Mouse (Mus musculus) left cerebral cortex, postnatal 10 days (tissue): ENCODE results near the gene Ube2s. TPM values are rescaled to one million over a fixed set of nuclear protein-coding genes. Genes with fewer than 3 reads are reported as not detected.
"Not testable (repeated sequence)": the region's sequence is repeated elsewhere in the genome, so short reads cannot be mapped to it uniquely, and the experiment has no call there.

Source experiments
- DNase-seq, 2 experiments: peaks; one replicate each; pipeline ENCODE4 v3.0.0; 2021 to 2022; ENCODE audit warnings: low spot score in 2 of 2, mixed read lengths in 1 of 2; ENCODE audit errors: extremely low spot score in 1 of 2
- intact Hi-C: fragments of 180-260 bp; cut with DNase I; formaldehyde crosslinking; loops from one replicate; pipeline ENCODE4 v1.15.1; 2025
- total RNA-seq, 2 experiments: library from RNA; stranded (reverse); gene quantifications; 2 replicates each; pipeline ENCODE4 v1.2.3; 2021

Gene Ube2s
- 100 to 1,000 TPM; 145 to 159 TPM for total RNA-seq

DNA sequence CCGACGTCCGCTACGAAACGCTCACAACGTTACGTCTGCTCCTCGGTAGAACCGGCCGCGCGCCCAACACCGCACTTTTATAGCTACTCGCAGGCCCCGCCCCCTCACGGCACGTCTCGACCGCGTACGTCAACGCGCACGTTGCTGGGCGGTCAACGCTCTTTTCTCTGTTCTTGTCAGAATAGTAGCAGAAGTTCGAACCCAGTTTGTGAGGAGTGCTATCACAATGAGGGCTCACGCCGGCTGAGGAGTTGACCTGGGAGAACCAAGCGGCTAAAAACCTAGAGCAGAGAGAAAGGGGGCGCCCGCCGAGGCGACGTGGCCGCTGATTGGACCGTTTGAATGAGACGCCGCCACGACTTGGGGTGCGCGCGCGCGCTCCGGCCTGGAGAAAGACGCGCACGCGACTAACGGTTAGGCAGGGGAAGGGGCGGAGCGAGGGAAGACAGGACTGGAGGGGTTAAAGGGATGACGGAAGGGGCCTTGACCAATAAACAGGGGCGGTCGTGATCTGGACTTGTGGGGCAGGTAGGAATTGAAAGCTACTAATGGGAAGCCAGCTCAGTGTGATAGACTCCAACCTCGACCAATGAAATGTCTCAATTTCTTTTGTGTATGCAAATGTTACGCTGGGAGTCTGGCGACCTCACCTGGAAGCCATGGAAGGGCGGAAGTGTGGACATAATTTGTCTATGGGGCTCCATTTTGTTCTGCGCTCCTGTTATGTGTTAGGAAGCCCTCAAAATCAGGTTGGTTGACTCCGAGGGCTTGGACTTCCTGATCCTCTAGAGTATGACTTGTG is at the start of gene Ube2s:
TSS of gene Ube2s (minus strand) at position 288 of the 802 bp plus-strand sequence.
- peak; percentile 99 to 100 for DNase-seq
- intact Hi-C loops: no loop called here

DNA sequence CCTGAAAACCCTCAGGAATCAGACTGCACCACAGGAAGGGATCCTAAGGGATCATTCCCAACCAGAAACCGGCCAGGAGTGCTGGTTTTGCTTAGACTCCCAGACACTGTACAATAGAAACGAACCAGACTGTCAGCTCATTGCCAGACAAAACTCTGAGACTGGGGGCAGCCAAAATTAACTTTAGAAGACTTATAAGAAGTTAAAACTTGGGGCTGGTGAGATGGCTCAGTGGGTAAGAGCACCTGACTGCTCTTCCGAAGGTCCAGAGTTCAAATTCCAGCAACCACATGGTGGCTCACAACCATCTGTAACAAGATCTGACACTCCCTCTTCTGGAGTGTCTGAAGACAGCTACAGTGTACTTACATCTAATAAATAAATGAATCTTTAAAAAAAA is 48.5 kb upstream of the Ube2s start:
- intact Hi-C loops, DNase-seq: not testable (repeated sequence)

DNA sequence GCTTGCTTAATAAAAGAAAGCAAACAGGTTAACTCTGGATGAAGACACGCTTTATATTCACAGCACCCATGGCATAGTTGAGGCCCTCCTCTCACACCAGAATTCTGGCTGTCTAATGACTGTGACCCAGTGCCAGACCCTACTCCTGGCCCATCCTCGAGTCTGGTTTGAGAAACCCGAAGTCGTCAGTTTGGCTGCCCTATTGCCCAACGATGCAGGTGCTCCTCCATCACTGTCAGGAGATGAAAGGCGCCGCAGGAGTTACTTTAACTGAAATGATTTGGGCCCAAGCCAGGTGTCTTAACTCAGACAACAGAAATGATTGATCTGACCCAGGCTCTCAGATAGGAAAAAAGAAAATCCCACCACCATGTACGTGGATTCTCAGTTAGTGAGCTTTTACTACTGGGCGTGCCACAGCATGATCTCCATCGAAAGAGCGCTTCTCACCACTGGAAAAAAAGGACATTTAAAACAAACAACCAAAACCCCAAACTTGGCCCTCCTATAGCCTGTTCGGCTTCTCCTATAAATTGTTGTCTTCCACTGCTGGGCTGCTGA is 47.1 kb upstream of the Ube2s start:
- intact Hi-C loops: no loop called here
- DNase-seq: no peak

- intact Hi-C loops: no loop called here
- DNase-seq: peak in 1 of 2 experiments; percentile 71
Measured at GRCm38 (mm10) chr7:4857321-4857720, 44.9 kb upstream of the Ube2s start.

DNA sequence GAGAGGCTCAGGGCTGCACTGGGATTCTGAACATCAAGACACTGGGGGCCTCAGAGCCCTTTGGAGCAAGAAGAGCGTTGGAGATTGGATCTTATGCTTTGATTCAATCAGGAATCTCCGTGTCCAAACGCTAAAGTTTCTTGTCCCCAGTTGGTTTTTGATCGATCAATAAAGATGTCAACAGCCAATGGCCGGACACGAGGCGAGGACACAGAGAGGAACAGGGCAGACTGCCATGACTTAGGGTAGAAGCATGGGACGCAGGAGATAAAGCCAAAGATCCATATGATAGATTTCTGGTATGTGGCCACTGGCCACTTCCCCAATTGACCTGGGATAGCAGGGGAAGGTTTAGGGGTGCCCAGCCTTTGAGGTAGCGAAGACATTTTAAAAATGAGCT is 44.1 kb upstream of the Ube2s start:
- no peak for DNase-seq
- intact Hi-C loops: no loop called here

DNA sequence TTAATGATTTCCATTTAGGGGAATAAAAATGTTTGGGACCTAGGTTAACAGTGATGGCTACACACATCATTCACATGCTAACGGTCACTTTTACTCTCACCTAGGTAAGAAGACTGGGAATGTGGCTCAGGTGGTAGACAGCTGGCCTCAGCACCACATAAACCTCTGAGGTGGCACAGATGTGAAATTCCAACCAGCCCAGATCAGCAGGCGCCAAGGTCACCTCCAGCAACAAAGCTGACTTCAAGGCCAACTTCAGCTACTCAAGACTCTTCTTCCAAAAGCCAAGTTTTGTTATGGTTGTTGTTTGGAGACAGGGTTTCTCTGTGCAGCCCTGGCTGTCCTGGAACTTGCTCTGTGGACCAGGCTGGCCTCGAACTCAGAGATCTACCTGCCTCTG is 41.2 kb upstream of the Ube2s start:
- intact Hi-C loops: no loop called here
- no peak for DNase-seq

GRCm38 (mm10) chr7:4851315-4851688 is 38.9 kb upstream of the Ube2s start:
- no peak for DNase-seq
- intact Hi-C loops: no loop called here

- intact Hi-C loops: no loop called here
- DNase-seq: no peak
Measured at GRCm38 (mm10) chr7:4850621-4851314, 38.4 kb upstream of the Ube2s start.

GRCm38 (mm10) chr7:4849372-4849771 is 37.0 kb upstream of the Ube2s start:
- DNase-seq: no peak
- intact Hi-C loops: no loop called here

DNA sequence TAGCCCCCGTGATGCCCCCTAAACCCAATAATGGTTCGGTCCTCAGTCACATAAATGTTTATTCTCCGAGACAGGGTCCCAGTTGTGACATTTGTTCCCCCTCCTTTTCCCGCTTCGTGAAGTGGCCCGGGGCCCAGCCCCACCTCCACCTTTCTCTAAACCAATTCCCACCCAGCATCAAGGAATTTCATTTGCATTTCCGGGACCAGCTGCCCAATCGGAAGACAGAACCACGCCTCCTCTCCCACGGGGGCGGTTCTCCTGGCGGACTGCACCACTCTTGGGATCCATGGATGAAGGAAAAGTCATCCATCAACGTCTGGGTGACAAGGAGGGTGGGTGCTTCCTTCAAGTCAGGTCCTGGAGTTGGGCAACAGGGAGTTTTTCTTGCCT is 32.5 kb upstream of the Ube2s start:
- DNase-seq: peak; percentile 90 to 91
- intact Hi-C loops: loop anchor here (5.0 kb wide), 1 partner anchor 72 kb away; the partner anchor contains the start of gene Zfp628

GRCm38 (mm10) chr7:4844245-4844916 is 32.0 kb upstream of the Ube2s start, which contains the start of gene Shisa7:
Gene Shisa7, minus strand, starts transcription at chr7:4844696.
- intact Hi-C loops: loop anchor here (5.0 kb wide), 1 partner anchor 73 kb away; the partner anchor contains the start of gene Zfp628

DNA sequence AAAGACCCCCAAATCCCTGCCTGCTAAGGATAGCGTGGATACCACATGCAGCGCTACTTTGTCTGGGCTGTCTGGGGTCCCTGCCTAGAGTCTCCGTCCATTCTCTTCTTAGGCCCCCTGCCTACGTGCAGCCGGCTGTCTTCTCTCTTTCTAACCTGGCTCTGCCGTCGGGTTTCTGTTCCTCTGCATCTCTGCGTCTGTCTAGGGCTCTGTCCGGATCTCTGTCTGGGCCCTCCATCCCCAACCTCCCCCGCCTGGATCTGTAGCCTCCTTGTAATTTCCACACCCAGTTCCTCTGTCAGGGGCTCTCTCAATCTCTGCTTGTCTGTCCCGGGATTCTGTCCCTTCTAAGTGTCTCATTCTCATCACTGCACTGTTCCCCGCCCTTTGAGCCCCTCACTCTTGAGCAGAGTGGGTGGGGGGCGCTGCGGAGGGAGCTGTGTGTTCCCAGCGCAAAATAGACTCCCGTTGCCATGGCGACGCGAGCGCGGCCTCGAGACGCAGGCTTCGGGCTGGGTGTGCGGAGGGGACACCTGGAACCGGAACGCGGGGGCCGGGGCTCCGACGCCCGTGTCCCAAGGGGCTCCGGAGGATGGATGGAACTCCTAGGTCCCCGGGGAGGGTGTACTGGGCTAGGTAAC is 31.3 kb upstream of the Ube2s start:
- DNase-seq: peak; percentile 80 to 88
- intact Hi-C loops: loop anchor here (5.0 kb wide), 1 partner anchor 74 kb away; the partner anchor contains the start of gene Zfp628

More at GRCm38 (mm10) chr7:4844245-4844916, 32.0 kb upstream of the Ube2s start, which contains the start of gene Shisa7:
- DNase-seq: peak in 1 of 2 experiments; percentile 74

DNA sequence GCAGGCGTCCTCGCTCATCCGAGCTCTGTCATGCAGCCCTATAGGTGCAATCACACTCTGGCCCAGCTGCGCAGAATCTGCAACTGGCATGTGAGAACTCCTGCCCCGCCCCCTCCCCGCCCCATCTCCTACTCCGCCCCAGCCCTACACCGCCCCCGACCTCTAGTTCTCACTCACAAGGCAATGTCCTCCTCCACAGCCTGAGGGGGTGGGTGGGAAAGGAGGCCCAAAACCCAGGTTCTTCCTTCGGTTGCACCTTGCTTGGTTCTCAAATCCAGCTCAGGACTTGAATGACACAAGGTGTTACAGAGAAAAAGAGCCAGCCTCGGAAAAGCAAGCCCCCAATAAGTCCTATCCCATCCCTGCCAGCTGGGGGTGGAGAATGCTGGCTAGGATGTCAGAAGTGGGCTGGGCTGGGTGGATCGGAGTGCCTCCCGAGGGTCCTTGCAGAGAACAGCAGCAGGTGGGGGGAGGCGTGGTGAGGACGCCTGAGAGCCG is 30.3 kb upstream of the Ube2s start:
- intact Hi-C loops: loop anchor here (5.0 kb wide), 1 partner anchor 75 kb away; the partner anchor contains the start of gene Zfp628
- DNase-seq: peak in 1 of 2 experiments; percentile 68

DNA sequence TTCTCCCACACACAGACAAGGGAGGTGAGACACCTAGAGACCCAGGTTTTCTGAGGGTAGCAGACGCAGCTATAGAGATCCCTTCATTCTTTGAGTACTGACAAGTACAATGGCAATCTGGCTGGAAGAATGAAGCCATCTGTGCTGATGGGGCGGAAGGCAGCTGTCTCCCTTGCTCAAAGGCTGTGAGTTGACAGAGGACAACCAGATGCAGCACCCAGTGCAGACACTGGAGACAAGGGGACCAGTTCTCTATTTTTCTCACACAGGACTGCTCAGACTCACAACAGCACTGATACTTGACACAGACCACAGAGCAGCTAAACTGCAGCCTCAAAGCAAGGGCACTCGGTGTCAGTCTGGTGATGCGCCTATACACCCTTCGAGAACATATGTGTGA is 29.7 kb upstream of the Ube2s start:
- intact Hi-C loops: loop anchor here (5.0 kb wide), 1 partner anchor 75 kb away; the partner anchor contains the start of gene Zfp628
- peak in 1 of 2 experiments; percentile 42 for DNase-seq

DNA sequence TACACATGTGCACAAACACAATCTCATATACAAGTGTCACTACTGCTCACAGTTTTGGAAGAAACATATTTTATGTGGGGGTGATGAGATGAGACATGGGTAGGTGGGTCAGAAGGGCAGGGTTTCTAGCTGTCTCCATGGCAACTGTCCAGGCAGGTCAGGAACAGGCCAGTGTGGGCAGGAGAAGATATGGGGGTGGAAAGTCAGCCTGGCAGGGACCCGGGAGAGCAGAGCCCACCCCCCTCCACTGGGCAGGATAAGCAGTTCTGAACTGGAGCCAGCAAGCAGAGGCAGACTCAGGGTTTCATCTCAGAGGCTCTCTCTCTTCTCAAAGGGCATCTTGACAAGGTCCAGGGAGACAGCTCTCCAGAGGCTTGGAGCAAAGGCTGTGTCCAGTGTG is 25.2 kb upstream of the Ube2s start:
- DNase-seq: peak in 1 of 2 experiments; percentile 54
- intact Hi-C loops: no loop called here

DNA sequence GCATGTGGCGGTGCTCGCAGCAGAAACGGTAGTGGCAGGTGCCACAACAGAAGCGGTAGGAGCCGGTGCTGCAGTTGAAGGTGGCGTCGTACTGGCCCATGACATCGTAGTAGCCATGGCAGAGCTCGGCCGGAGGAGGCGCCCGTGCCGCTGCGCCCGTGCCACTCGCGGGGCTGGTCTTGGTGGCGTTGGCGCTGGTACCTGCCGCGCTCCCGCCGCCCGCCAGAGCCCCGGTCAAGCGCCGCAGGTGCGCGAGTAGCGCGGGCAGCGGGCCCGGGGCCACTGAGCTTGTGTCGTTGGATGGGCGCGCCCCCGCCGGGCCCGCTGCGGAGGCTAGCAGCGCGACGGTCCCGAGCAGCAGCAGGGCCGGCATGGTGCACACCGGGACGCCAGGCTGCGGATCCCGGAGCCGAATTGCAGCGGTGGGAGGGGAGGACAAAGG is 24.0 kb upstream of the Ube2s start:
- intact Hi-C loops: no loop called here

GRCm38 (mm10) chr7:4835631-4836327 is 23.4 kb upstream of the Ube2s start:
- DNase-seq: peak in 1 of 2 experiments; percentile 45
- intact Hi-C loops: no loop called here

More for the DNA sequence above, 24.0 kb upstream of the Ube2s start:
- DNase-seq: peak in 1 of 2 experiments; percentile 68
